Mouse (Mus musculus) forebrain, embryonic 13.5 days (tissue): ENCODE measurements at regions not wholly inside any gene's neighbourhood (a gene's known extent, or its start where the extent isn't known, plus 50 kb on each side); places are given as distances from the start of the nearest gene placed in this dataset. TPM values are rescaled to one million over a fixed set of nuclear protein-coding genes. Genes with fewer than 3 reads are reported as not detected.

Source experiments
- ATAC-seq: fragments of 200-750 bp; cut with Nextera tagmentation; 2 replicates; pipeline ENCODE4 v1.8.0; 2017
- H3K27ac ChIP-seq: fragments of 300-500 bp; sonication (generic); 2 replicates; pipeline ENCODE4 v1.5.1; 2015; ENCODE audit warnings: inconsistent platforms, mild to moderate bottlenecking, moderate library complexity
- H3K27me3 ChIP-seq: fragments of 300-500 bp; sonication (generic); 2 replicates; pipeline ENCODE4 v1.6.1; 2015; ENCODE audit warnings: mild to moderate bottlenecking, inconsistent platforms
- H3K36me3 ChIP-seq: fragments of 300-500 bp; sonication (generic); 2 replicates; pipeline ENCODE4 v1.6.1; 2015; ENCODE audit warnings: mild to moderate bottlenecking, inconsistent platforms; ENCODE audit not compliant: poor library complexity, severe bottlenecking
- H3K4me1 ChIP-seq: fragments of 300-500 bp; sonication (generic); 2 replicates; pipeline ENCODE4 v1.6.1; 2015; ENCODE audit warnings: inconsistent platforms
- H3K4me2 ChIP-seq: fragments of 300-500 bp; sonication (generic); 2 replicates; pipeline ENCODE4 v1.6.1; 2015; ENCODE audit warnings: inconsistent platforms, mild to moderate bottlenecking, moderate library complexity
- H3K4me3 ChIP-seq: fragments of 300-500 bp; sonication (generic); 2 replicates; pipeline ENCODE4 v1.5.1; 2015; ENCODE audit warnings: mild to moderate bottlenecking, inconsistent platforms
- H3K9ac ChIP-seq: fragments of 300-500 bp; sonication (generic); 2 replicates; pipeline ENCODE4 v1.6.1; 2015; ENCODE audit warnings: mild to moderate bottlenecking, inconsistent platforms
- H3K9me3 ChIP-seq: fragments of 300-500 bp; sonication (generic); replicated peaks from 2 replicates; pipeline ENCODE4 v1.6.1; 2016; ENCODE audit warnings: inconsistent platforms
- WGBS: fragments of 180-500 bp; shearing (Covaris S2); methylation state at CpG from one replicate; pipeline ENCODE4 v1.1.7; 2015; 5-methylcytosine and 5-hydroxymethylcytosine counted together
- microRNA-seq: library from miRNA; unstranded; fragments of <30 nt; microRNA quantifications from one replicate; pipeline ENCODE4, GENCODE M21; 2016

DNA sequence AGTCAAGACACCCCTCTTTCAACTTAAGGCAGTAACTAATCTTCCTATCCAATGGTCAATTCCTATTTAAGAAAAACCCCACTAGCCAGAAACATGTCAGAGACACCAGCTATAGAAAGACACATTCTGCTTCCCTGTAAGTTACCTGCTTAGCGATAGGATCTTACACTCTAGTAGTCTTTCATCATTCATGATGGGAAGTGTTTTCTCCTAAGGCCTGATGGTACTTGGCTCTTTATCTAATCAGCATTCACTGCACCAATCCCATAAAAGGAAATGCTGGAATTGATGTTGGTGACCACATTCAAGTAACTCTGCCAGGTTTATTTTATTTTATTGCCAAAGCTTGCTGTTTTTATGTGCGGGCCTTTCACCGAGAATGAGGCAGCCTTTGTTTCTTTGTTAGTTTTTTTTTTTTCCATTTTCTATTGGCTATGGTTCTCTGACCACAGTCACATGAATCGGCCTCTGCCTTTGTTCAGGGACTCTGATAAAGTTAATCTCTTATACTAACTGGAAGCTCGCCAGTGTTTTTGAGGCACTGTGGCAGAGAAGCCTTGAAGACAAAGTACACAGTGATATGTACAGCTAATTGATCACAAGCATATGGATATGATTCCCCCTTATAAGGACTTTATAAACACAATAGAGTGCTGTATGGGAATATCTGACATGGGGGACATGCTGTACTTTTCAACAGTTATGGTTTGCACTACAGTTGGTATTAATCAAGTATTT lies 166.0 kb upstream of the Chrm3 start:
- H3K27ac ChIP-seq = no peak overlapping the region
- no peak overlapping the region for H3K4me2 ChIP-seq
- no peaks in the 10 kb centered on the region for H3K9me3 ChIP-seq
- ATAC-seq = peak; percentile 21; the same call in 1 of the 2 replicates
- no peak overlapping the region for H3K9ac ChIP-seq
- no peaks in the 10 kb centered on the region for H3K4me1 ChIP-seq
- no peak overlapping the region for H3K4me3 ChIP-seq
- 50% methylated on average over 5 of the region's 5 CpGs for WGBS
- no peaks in the 10 kb centered on the region for H3K36me3 ChIP-seq
- H3K27me3 ChIP-seq = no peaks in the 10 kb centered on the region

DNA sequence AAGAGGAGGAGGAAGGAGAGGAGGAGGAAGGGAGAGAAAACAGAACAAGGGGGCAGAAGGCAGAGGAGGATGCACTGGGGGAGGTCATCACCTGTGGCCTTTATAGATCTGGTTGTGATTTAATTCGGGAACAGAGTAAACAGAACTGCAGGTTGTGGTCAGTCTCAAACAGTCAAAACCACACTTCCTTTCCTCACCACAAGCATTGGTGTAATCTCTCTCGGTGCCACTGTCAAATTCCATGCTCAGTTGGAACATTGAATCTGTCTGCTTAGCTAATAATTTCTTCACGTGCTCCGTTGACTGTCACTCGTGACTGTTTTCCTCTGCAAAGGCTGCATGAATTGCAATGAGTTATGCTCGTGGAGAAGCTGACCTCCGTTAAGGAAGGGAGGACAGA lies 143.6 kb upstream of the Chrm3 start:
- Histone ChIP-seq H3K4me3 (no peak overlapping the region), H3K27me3 (no peaks in the 10 kb centered on the region), H3K4me1 (no peaks in the 10 kb centered on the region), H3K9me3 (no peaks in the 10 kb centered on the region), H3K27ac (no peak overlapping the region), H3K36me3 (no peaks in the 10 kb centered on the region), H3K9ac (no peak overlapping the region), H3K4me2 (no peak overlapping the region)
- no peak for ATAC-seq
- WGBS = 49% methylated on average over 7 of the region's 7 CpGs

- Histone ChIP-seq H3K4me2 (no peak overlapping the region), H3K9ac (no peak overlapping the region), H3K27me3 (no peaks in the 10 kb centered on the region), H3K36me3 (no peaks in the 10 kb centered on the region), H3K27ac (no peak overlapping the region), H3K4me3 (no peak overlapping the region), H3K9me3 (no peaks in the 10 kb centered on the region), H3K4me1 (no peaks in the 10 kb centered on the region)
- WGBS = 91% methylated on average over 6 of the region's 6 CpGs
- no peak for ATAC-seq
Measured at GRCm38 (mm10) chr13:10455323-10455722, 94.7 kb upstream of the Chrm3 start.

DNA sequence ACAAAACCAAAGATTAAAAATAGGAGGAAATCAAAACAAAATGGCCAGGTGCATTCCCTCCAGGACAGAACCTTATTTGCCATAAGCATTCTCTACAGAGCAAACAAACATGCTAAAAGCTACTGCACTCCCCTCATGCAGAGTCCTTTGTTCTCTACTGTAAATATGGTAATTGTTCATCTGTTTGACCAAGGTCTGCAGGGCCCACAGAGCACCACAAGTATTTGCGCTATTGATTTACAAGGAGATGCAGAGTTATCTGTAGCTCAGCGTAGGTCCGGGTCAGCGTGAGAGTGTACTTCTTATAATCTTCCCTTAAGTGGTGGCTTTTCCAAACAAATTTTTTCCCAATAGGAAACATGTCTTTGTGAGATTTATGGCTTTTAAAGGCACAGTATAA lies 94.0 kb upstream of the Chrm3 start:
- WGBS = 93% methylated on average over 4 of the region's 4 CpGs
- no peak for ATAC-seq
- Histone ChIP-seq H3K27ac (no peak overlapping the region), H3K9ac (no peak overlapping the region), H3K4me2 (no peak overlapping the region), H3K9me3 (no peaks in the 10 kb centered on the region), H3K27me3 (no peaks in the 10 kb centered on the region), H3K4me1 (no peaks in the 10 kb centered on the region), H3K4me3 (no peak overlapping the region), H3K36me3 (no peaks in the 10 kb centered on the region)

GRCm38 (mm10) chr13:10451057-10451456 lies 90.4 kb upstream of the Chrm3 start:
- no peaks in the 10 kb centered on the region for H3K9me3 ChIP-seq
- H3K27ac ChIP-seq = no peak overlapping the region
- H3K36me3 ChIP-seq = no peaks in the 10 kb centered on the region
- no peak overlapping the region for H3K9ac ChIP-seq
- no peaks in the 10 kb centered on the region for H3K27me3 ChIP-seq
- no peaks in the 10 kb centered on the region for H3K4me1 ChIP-seq
- H3K4me3 ChIP-seq = no peak overlapping the region
- H3K4me2 ChIP-seq = no peak overlapping the region
- WGBS = 43% methylated on average over 3 of the region's 3 CpGs
- ATAC-seq = no peak

DNA sequence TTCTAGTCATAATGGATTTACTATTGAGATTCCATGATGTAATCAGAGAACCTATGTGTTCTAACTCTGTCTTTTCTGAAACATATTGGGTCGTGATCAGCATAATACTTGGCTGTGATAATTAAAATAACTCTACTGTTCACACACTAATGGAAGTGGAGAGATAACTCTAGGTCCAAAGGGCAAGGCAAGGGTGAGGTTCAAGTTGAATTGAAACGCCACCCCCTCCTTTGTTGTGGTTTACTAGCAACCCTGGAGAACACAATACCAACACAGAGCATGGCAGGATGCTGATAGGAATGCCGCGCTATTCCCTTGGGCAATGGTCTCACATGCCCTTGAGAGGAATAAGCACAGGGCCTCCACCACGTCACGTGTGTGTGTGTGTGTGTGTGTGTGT lies 88.9 kb upstream of the Chrm3 start:
- Histone ChIP-seq H3K27ac (no peak overlapping the region), H3K9ac (no peak overlapping the region), H3K9me3 (no peaks in the 10 kb centered on the region), H3K27me3 (no peaks in the 10 kb centered on the region), H3K4me3 (no peak overlapping the region), H3K36me3 (no peaks in the 10 kb centered on the region), H3K4me1 (no peaks in the 10 kb centered on the region), H3K4me2 (no peak overlapping the region)
- WGBS = 92% methylated on average over 6 of the region's 6 CpGs
- ATAC-seq = no peak

GRCm38 (mm10) chr13:10447806-10448205 lies 87.2 kb upstream of the Chrm3 start:
- Histone ChIP-seq H3K4me3 (no peak overlapping the region), H3K4me1 (no peaks in the 10 kb centered on the region), H3K4me2 (no peak overlapping the region), H3K36me3 (no peaks in the 10 kb centered on the region), H3K27me3 (no peaks in the 10 kb centered on the region), H3K9ac (no peak overlapping the region), H3K9me3 (no peaks in the 10 kb centered on the region), H3K27ac (no peak overlapping the region)
- no peak for ATAC-seq
- 70% methylated on average over 1 of the region's 1 CpGs for WGBS

- no peak overlapping the region for H3K4me2 ChIP-seq
- H3K27me3 ChIP-seq = no peaks in the 10 kb centered on the region
- no peaks in the 10 kb centered on the region for H3K36me3 ChIP-seq
- no peaks in the 10 kb centered on the region for H3K9me3 ChIP-seq
- WGBS = 59% methylated on average over 3 of the region's 3 CpGs
- H3K4me3 ChIP-seq = no peak overlapping the region
- no peaks in the 10 kb centered on the region for H3K4me1 ChIP-seq
- H3K27ac ChIP-seq = no peak overlapping the region
- H3K9ac ChIP-seq = no peak overlapping the region
- ATAC-seq = no peak
Measured at GRCm38 (mm10) chr13:10445679-10446078, 85.0 kb upstream of the Chrm3 start.

Small RNA genes lying in the stretch of these regions (microRNA-seq; reads per million reads assigned to microRNA genes)
- gene Gm23415 = not detected
